Mouse (Mus musculus): ENCODE measurements around the gene Ptprf. TPM values are rescaled to one million over a fixed set of nuclear protein-coding genes. Genes with fewer than 3 reads are reported as not detected.

Gene Ptprf
- total RNA-seq, 2 experiments from 2014 or later = 176 to 196 TPM

DNA sequence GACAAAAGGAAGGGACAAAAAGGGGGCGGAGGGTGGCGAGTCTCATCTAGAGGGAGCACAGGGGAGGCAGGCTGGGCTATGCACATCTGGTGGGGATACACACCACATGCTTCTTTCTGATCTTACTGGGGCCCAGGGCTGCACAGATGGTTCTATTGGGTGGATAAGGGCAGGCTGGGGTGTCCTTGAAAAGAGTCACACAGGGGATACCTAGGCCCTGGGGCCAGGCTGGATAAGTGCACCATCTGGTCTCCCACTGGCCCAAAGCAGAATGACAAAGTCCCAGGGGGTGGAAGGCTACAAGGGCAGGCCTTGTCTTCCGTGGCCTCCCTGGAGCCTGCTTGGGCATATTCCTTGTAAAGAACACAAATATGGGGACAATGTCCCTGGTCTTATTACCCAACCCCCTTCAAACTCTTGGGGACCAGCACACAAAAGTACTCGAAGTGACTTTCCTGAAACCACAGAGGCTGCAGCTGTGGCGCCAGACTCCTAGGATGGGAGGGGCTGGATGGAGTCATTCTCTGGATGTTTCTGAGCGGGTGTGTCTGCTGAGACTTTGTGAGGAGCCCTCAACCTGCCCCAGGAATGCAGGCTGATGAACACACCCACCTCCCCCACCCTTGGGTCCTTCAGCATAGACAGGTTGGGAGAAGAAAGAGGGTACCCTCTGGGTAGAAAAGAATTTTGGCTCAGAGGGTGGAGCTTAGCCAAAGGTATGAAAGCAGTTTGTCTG, 62.0 kb downstream of the Ptprf start:
- intact Hi-C loops (cut with DNase I) = no loop called here

GRCm38 (mm10) chr4:118227398-118227797, 63.8 kb downstream of the Ptprf start:
- intact Hi-C loops (cut with DNase I) = no loop called here
- no peak for DNase-seq (ENCODE audit: extremely low spot score in 1 of 2, low spot score in 2 of 2)

More for the DNA sequence above, 62.0 kb downstream of the Ptprf start:
- no peak for DNase-seq (ENCODE audit: extremely low spot score in 1 of 2, low spot score in 2 of 2)

DNA sequence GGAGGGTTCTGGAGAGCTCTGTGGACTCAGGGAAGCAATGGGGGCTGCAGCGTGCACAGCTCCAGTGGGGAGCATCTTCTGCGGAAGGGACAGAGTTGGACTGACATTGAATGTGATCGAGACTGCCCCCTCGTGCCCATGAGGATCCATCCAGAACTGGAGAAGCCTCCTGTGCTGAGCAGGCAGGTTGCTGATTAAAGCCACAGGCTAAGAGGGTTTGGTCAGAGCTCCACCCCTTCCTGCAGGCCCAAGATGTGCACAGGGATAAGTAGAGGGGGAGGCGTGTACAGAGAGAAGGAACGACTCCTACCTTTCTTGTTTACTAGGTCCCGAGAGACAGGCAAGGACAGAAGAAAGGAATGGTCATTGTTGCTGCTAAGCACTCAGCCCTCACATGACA, 69.9 kb downstream of the Ptprf start:
- no peak for DNase-seq (ENCODE audit: extremely low spot score in 1 of 2, low spot score in 2 of 2)
- intact Hi-C loops (cut with DNase I) = no loop called here

DNA sequence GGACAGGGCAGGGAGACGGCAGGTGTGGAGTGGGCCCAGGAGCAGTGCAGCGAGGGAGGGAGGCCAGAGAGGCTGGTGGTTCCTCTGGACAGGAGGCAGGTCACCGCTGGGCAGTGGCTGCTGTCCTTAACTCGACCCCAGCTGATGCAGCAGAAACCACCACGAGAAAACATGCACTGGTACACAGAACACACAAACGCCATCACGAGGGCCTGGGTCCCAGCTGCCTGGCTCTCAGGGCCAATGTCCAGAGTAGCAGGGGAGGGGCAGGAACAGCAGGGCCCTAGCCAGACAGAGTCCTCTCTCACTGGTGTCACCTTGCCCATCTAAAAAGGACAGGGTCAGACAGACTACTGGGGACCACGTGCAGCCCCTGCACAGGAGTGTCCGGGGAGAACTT, 70.4 kb downstream of the Ptprf start:
- no peak for DNase-seq (ENCODE audit: extremely low spot score in 1 of 2, low spot score in 2 of 2)
- intact Hi-C loops (cut with DNase I) = no loop called here

DNA sequence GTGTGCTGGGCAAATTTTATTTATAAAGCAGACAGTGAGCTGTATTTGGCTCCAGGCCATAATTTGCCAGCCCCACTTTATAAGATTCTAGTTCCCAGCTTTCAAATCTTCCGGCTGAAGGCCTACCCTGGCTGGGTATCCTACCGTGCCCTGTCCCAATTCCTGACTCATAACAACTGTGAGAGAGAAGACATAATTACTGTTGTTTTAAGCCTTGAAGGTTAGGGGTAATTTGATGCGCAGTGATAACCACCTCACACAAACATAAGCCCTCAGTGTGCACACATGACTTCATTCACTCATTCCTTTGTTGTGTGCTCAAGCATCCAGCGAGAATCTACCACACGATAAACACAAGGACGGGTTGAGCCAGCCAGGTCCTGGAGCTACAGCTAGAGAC, 71.7 kb downstream of the Ptprf start:
- intact Hi-C loops (cut with DNase I) = no loop called here
- DNase-seq (ENCODE audit: extremely low spot score in 1 of 2, low spot score in 2 of 2) = no peak

- intact Hi-C loops (cut with DNase I) = no loop called here
Measured at GRCm38 (mm10) chr4:118218521-118218920, 72.7 kb downstream of the Ptprf start.

DNA sequence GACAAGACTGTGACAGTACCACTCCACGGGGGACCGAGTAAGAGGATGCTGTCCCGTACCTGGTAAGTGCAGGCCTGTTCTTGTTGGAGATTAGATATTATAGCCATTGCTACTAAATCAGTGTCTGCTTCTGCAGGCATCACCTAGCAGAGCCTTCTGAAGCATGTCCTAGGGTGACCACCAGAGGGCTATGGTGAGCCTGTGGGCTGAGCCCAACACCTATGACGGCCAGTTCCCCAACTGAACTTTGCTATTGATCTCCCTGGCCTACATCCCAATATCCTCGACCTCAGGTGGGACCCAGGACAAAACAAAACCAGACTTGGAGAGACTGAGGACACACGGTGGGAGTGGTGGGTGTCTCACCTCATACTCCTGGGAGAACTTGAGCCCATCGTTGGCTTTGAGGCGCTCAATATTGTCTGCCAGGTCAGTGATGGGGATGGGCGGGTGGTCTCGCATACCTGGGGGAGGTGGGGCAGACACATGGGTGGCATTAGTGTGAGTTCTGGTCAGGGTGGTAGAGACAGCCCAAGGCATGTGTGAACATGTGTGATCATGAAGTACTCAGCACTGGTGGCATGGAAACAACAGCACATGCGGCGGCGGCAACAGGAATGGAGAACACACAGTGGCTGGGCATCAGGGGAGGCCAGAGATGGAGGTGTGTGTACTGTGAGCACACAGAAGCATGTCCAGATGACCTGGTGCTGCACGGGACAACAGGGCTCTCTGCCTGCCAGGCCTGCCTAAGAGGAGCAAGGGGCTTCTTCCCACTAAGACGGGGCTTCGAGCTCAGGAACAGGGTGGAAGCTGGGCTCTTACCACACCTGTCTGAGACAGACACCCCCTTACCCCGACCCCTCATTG, 74.2 kb downstream of the Ptprf start:
- intact Hi-C loops (cut with DNase I) = loop anchor here (2.0 kb wide), 1 partner anchor 76 kb away; no protein-coding TSS in a partner anchor
- peak; percentile 40 to 68 for DNase-seq (ENCODE audit: extremely low spot score in 1 of 2, low spot score in 2 of 2)

More at GRCm38 (mm10) chr4:118218521-118218920, 72.7 kb downstream of the Ptprf start:
- no peak for DNase-seq (ENCODE audit: extremely low spot score in 1 of 2, low spot score in 2 of 2)

DNA sequence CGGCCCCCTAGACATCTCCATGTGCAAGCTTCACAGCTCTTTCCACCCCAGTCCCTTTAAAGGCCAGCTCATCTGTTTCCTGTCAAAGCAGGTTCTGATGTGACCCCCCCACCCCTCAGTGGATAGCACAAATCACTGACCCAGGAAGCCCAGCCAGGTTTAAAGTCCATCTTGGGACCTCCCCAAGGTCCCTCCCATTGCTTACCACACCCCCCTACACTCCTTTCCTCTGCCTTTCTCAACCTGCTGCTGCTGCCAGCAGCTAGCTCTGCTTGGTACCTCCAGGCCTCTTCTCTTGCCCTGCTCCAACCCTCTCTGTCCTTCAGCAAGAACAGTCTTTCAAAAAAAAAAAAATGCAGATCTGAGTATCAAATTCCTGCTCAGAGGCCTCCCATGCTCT, 76.3 kb downstream of the Ptprf start:
- no peak for DNase-seq (ENCODE audit: extremely low spot score in 1 of 2, low spot score in 2 of 2)
- intact Hi-C loops (cut with DNase I) = no loop called here

DNA sequence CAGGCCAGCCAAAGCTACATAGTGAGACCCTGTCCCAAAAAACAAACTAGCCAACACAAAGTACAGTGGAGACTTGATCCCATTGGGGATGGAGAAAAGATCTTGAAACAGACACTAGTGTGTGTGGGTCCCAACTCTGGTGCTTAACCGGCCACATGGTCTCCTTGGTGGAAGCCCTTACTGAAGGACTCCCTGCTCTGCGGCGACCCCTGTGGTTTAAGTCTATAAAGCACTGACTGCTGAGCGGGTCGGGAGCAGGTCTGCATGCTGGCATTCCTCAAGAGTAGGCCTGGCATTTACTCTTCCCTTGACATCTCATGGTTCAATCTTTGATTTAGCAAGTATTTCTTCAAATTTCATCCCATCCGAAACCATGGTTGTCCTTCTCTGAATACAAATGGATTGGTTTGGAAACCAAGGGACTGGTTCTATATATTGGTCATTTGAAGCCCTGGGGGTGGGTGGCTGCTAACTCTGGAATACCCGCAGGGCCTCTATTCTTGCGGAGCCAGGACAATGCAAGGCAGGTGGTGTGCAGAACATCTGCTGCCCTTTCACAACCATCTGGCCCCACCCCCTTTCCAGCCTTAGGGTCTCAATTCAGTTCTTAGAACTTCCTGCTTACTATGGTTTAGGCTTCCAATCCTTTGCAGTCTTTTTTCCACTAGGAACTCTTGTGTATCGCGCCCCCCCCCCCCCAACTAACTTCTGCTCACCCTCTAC, 84.1 kb downstream of the Ptprf start:
- intact Hi-C loops (cut with DNase I) = loop anchor here (5.0 kb wide), 1 partner anchor 45 kb away; no protein-coding TSS in a partner anchor
- peak in 1 of 2 experiments; percentile 29 for DNase-seq (ENCODE audit: extremely low spot score in 1 of 2, low spot score in 2 of 2)

GRCm38 (mm10) chr4:118205906-118206305, 85.3 kb downstream of the Ptprf start:
- intact Hi-C loops (cut with DNase I) = loop anchor here (5.0 kb wide), 1 partner anchor 44 kb away; no protein-coding TSS in a partner anchor
- no peak for DNase-seq (ENCODE audit: extremely low spot score in 1 of 2, low spot score in 2 of 2)

- DNase-seq (ENCODE audit: extremely low spot score in 1 of 2, low spot score in 2 of 2) = no peak
- intact Hi-C loops (cut with DNase I) = no loop called here
Measured at GRCm38 (mm10) chr4:118199093-118199492, 92.1 kb downstream of the Ptprf start.

GRCm38 (mm10) chr4:118198606-118199005, 92.6 kb downstream of the Ptprf start:
- DNase-seq (ENCODE audit: extremely low spot score in 1 of 2, low spot score in 2 of 2) = no peak
- intact Hi-C loops (cut with DNase I) = no loop called here

GRCm38 (mm10) chr4:118196185-118196584, 95.0 kb downstream of the Ptprf start:
- DNase-seq (ENCODE audit: extremely low spot score in 1 of 2, low spot score in 2 of 2) = no peak
- intact Hi-C loops (cut with DNase I) = no loop called here

DNA sequence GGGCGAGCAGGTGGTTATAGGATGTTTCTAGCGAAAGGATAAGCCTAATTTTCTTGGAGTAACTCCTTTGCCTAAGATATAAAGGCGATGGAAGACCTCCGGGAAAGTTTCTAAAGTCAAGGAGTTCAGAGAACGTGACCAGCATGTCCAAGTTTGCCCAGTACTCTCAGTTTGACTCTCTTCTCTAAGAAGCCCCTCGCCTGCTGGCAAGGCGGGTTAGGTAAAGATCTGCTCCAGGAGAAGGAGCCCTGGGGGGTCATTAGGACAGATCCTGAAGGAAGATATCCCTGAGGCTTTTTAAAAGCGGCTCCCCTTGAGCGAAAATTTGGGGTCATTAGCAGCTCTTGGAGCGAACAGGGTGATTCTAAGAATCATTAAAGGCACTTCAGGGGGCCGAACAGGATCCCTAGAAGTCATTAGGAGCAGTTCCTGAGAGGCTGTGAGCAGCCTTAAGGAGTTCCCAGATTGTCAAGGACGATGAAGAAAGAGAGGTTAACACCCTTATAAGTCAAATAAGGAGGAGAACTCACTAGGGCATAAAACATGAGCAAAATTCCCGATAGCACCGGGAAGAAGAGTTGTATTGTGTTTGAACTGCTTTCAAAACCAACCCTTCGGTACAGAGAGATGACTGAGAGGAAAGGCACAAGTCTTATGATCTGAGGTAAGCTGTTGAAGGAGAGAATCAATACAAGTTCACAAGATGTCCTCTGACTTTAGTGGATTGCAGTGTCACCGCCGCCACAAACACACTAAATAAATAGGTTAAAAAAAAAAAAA, 110.7 kb downstream of the Ptprf start:
- DNase-seq (ENCODE audit: extremely low spot score in 1 of 2, low spot score in 2 of 2) = no peak
- intact Hi-C loops (cut with DNase I) = no loop called here

- intact Hi-C loops (cut with DNase I) = loop anchor here (5.0 kb wide), 1 partner anchor 42 kb away; no protein-coding TSS in a partner anchor
- DNase-seq (ENCODE audit: extremely low spot score in 1 of 2, low spot score in 2 of 2) = peak; percentile 94 to 95
Measured at GRCm38 (mm10) chr4:118179467-118180300, 111.5 kb downstream of the Ptprf start, which contains the start of gene Kdm4a. Gene Kdm4a (minus strand): TSS chr4:118180043.

DNA sequence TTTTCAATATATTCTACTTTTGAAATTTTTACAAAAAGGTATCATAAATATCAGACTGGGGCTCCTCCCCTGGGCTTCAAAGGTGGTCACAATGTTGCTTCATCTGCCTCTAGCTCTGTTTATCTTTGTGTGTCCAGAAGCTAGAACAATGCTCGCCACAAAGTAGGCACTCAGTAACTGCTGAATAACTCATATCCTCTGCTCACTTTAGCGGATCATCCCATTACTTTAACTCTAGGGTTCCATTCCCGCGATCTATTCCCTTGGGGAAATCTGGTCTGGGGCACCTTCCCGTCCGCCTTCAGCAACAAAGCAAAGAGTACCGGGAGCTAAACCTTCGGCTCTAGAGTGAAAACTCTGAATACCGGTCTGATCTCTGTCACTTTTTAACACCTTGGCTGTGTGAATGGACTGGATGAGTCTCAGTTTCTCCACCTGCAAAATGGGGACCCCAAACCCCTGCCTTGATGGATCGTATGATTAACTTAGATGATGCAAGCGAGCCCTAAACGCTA, 112.2 kb downstream of the Ptprf start:
- intact Hi-C loops (cut with DNase I) = loop anchor here (5.0 kb wide), 1 partner anchor 42 kb away; no protein-coding TSS in a partner anchor
- no peak for DNase-seq (ENCODE audit: extremely low spot score in 1 of 2, low spot score in 2 of 2)

- DNase-seq (ENCODE audit: extremely low spot score in 1 of 2, low spot score in 2 of 2) = no peak
Measured at GRCm38 (mm10) chr4:118172461-118172860, 118.7 kb downstream of the Ptprf start.

More at GRCm38 (mm10) chr4:118172461-118172860, 118.7 kb downstream of the Ptprf start:
- intact Hi-C loops (cut with DNase I) = no loop called here
